ENCODE assay signal across 11 mouse cellular contexts in the genomic region with DNA sequence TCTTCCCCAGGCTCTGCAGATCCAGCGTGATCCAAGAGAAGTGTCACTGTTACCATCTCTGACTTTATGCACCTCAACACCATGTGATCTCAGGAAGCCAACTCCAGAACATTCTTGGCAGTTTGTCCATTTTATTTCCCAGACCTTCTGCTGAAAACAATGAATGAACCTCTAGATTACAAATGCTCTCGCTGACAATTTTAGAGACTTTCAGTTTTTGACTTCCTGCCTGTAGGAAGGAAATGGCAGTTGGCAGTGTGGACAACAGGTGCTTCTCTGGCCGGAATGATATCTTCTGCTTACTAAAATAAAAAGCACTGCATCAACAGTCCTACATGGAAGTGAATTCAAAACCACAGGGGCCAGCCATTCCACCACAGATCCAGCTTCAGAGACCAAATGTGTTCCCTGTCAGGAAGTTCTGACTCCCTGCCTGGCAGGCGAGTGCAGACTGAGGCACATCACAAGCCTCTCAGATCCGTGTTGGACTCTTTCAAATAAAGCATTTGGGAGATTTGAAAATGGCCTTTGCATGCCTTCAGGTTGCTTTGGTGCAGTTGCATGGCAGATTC. TPM values are rescaled to one million over a fixed set of nuclear protein-coding genes. Genes with fewer than 3 reads are reported as not detected.
A peak's percentile ranks its signal among the peaks of the same experiment; 100 is the strongest.
DNase-seq lines count a peak whose midpoint lies in the region; ATAC-seq and TF ChIP-seq lines count a peak whose summit lies in the region.
"Had no signal": no experiment of that assay in that cellular context is flagged by ENCODE, and none has a peak within 500 bp of the region (broad histone marks: within the 10 kb centered on the region; RNA-seq: fewer than 3 reads in every experiment).

No protein-coding gene starts in this region.

- H3K36me3 ChIP-seq in kidney, embryonic 15.5 days, result no peaks in the 10 kb centered on the region
- H3K36me3 ChIP-seq in liver, postnatal 0 days (replicated peaks; ENCODE audit: insufficient read depth, low read length), result no peaks in the 10 kb centered on the region
- H3K36me3 ChIP-seq: neural tube, embryonic 13.5 days had no signal

- ATAC-seq in kidney, embryonic 15.5 days (replicated peaks; ENCODE audit: low FRiP score), result no peak
- ATAC-seq in liver, postnatal 0 days, result 0 out of 2 replicates have a peak, but pooled peaks have one; percentile 29

- H3K27ac ChIP-seq in kidney, embryonic 15.5 days, result peak overlapping the region; percentile 45; the same call in 1 of the 2 replicates
- peak overlapping the region; percentile 71 for H3K27ac ChIP-seq in liver, postnatal 0 days (ENCODE audit: low read depth)
- H3K27ac ChIP-seq: neural tube, embryonic 13.5 days had no signal

- TF ChIP-seq EP300 in liver, postnatal 0 days (IDR thresholded peaks at IDR 0.05; ENCODE audit: low read depth), result peak; percentile 74

- no peak for DNase-seq in kidney, postnatal 25 days
- peak; percentile 54 for DNase-seq in brain, adult 2 months (ENCODE audit: low read depth, low spot score)
- peak; percentile 23 for DNase-seq in gastrocnemius, postnatal 14 days
- no peak for DNase-seq in liver, postnatal 0 days
- DNase-seq in ovary, postnatal 10 days (ENCODE audit: low spot score), result no peak
- no peak for DNase-seq in frontal cortex, postnatal 14 days (ENCODE audit: low spot score in 2 of 2)
- no peak for DNase-seq in right cerebral cortex, postnatal 10 days (ENCODE audit: low spot score in 2 of 2)
- DNase-seq: lung, postnatal 14 days had no signal

- 70% methylated on average over 5 of the region's 5 CpGs for WGBS in kidney, embryonic 15.5 days
- 35% methylated on average over 5 of the region's 5 CpGs for WGBS in liver, postnatal 0 days (ENCODE audit: insufficient replicate concordance)

- H3K4me2 ChIP-seq in kidney, embryonic 15.5 days, result no peak overlapping the region
- H3K4me2 ChIP-seq in liver, postnatal 0 days (ENCODE audit: low read depth, low read length), result no peak overlapping the region
- H3K4me2 ChIP-seq: neural tube, embryonic 13.5 days had no signal

- H3K27me3 ChIP-seq in kidney, embryonic 15.5 days, result no peaks in the 10 kb centered on the region
- H3K27me3 ChIP-seq in liver, postnatal 0 days (ENCODE audit: insufficient read depth, low read length), result no peaks in the 10 kb centered on the region
- H3K27me3 ChIP-seq: neural tube, embryonic 13.5 days had no signal

- intact Hi-C loops in gastrocnemius, postnatal 14 days (cut with DNase I; ENCODE audit: low total_unique reads), result no loop called here

- TF ChIP-seq CTCF in liver, postnatal 0 days (IDR thresholded peaks at IDR 0.05; ENCODE audit: low read depth), result no peak

- no peaks in the 10 kb centered on the region for H3K9me3 ChIP-seq in kidney, embryonic 15.5 days (replicated peaks)
- H3K9me3 ChIP-seq in liver, postnatal 0 days (ENCODE audit: low read length), result no peaks in the 10 kb centered on the region
- H3K9me3 ChIP-seq: neural tube, embryonic 13.5 days had no signal

- no peaks in the 10 kb centered on the region for H3K4me1 ChIP-seq in kidney, embryonic 15.5 days
- H3K4me1 ChIP-seq in liver, postnatal 0 days (ENCODE audit: insufficient read depth), result 0 out of 2 replicates have a peak, but pooled peaks cover 2% of the 10 kb centered on the region

- no peak overlapping the region for H3K4me3 ChIP-seq in kidney, embryonic 15.5 days (replicated peaks)
- H3K4me3 ChIP-seq in liver, postnatal 0 days (ENCODE audit: low read depth, low read length), result no peak overlapping the region
- H3K4me3 ChIP-seq: neural tube, embryonic 13.5 days had no signal

- no peak overlapping the region for H3K9ac ChIP-seq in kidney, embryonic 15.5 days
- no peak overlapping the region for H3K9ac ChIP-seq in liver, postnatal 0 days (replicated peaks)
- H3K9ac ChIP-seq: neural tube, embryonic 13.5 days had no signal

RNA-seq across cellular contexts. Expression of gene Tmem236, which starts 9.8 kb away (rescaled TPM):
- 0.18 and 0.48 TPM in 2 replicates for polyA plus RNA-seq in kidney, embryonic 15.5 days (2015; fragmentation: Nextera tagmentation; extraction: Ambion mirVana)
- total RNA-seq in gastrocnemius, postnatal 14 days (2021), result under 1 TPM; 0.11 to 0.57 TPM
- 0.02 TPM in 1 of 2 replicates, not detected in the other for polyA plus RNA-seq in liver, postnatal 0 days (2015; fragmentation: Nextera tagmentation; extraction: Ambion mirVana)
- total RNA-seq: ES-E14 had no signal

Comparison
In these comparisons a context has a peak if more than half of its experiments do, and no peak if none do; other contexts are left out.
1. DNase-seq: peak in brain, adult 2 months (single experiment) and gastrocnemius, postnatal 14 days (single experiment); none in kidney, postnatal 25 days (0 of 2), liver, postnatal 0 days (single experiment), ovary, postnatal 10 days (single experiment), frontal cortex, postnatal 14 days (0 of 2) and right cerebral cortex, postnatal 10 days (0 of 2).